Comparison of ENCODE assay signal across 16 mouse cellular contexts in the genomic region with DNA sequence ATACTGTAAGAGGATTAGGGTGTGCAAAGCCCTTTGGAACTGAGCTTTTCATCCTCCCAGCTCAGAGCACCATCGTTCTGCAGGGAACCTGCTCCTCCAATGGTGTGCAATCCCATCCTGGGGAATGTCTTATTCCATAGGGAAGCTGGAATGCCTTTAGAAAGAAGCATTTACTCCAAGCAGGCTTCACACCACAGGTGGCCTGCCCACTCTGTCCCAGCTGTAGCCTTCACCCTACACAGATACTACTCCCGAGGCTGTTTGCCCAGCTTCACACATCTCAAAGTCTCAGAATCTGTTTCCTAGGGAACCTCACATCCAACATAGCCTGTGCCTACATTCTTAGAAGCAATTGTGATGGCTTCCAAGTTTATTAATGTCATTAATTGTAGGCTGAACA.
DNase-seq lines count a peak whose midpoint lies in the region.
"Had no signal": no experiment of that assay in that cellular context is flagged by ENCODE, and none has a peak within 500 bp of the region (broad histone marks: within the 10 kb centered on the region; RNA-seq: fewer than 3 reads in every experiment).

No protein-coding gene starts in this region.

- DNase-seq in layer of hippocampus, adult 11-12 months (ENCODE audit: low spot score), result peak; percentile 34
- no peak for DNase-seq in layer of hippocampus, adult 9-10 months (ENCODE audit: low spot score)
- DNase-seq in frontal cortex, adult 2 months (ENCODE audit: extremely low spot score in 1 of 2, low spot score in 1 of 2), result peak; percentile 81 to 89
- peak; percentile 25 to 90 for DNase-seq in left cerebral cortex, adult 8-10 months (ENCODE audit: low spot score in 2 of 2)
- DNase-seq in right cerebral cortex, postnatal 10 days (ENCODE audit: low spot score in 2 of 2), result peak; percentile 63 to 86
- DNase-seq in natural killer cell, adult 2 months (ENCODE audit: low spot score in 2 of 2), result no peak
- DNase-seq in lung, adult 18-20 months, result no peak
- DNase-seq in cerebellum, postnatal 25 days, result no peak
- DNase-seq: adrenal gland, postnatal 25 days; cerebellum, adult 11-12 months; cerebellum, postnatal 14 days; heart, postnatal 14 days; kidney, postnatal 36 days; liver, postnatal 0 days; lung, postnatal 14 days; retina, postnatal 1 day had no signal

Comparison
In these comparisons a context has a peak if more than half of its experiments do, and no peak if none do; other contexts are left out.
1. DNase-seq: peak in layer of hippocampus, adult 11-12 months (single experiment), frontal cortex, adult 2 months (2 of 2), left cerebral cortex, adult 8-10 months (2 of 2) and right cerebral cortex, postnatal 10 days (2 of 2); none in layer of hippocampus, adult 9-10 months (single experiment), natural killer cell, adult 2 months (0 of 2), lung, adult 18-20 months (0 of 2) and cerebellum, postnatal 25 days (0 of 2).